Mouse (Mus musculus): ENCODE measurements at regions not wholly inside any gene's neighbourhood (a gene's known extent, or its start where the extent isn't known, plus 50 kb on each side); places are given as distances from the start of the nearest gene placed in this dataset.
A peak's percentile ranks its signal among the peaks of the same experiment; 100 is the strongest.

DNA sequence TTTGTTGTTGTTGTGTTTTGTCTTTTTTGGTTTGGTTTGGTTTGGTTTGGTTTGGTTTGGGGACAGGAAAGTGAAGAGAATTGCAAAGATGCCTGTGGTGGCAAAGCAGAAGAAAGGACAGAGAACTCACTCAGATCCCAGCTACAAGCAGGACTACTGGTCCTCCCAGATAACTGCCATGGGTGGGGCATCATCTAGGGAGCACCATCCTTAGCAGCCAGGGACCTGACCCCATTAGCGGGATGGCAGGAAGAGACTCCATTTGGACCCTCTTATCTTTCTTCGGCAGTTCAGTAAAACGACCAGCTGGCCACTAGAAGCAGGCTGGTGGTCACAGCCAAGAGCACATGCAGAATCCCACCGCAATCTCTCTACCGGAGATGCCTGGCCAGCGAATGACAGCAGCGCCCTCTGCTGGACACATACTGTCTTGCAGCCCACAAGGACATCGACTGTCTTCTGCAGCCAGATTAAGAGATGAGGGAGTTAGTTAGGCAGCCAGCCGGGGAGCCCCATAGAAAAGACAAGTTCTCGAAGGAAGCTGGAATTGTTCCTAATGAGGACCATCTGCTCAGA lies 119.8 kb downstream of the Gm9195 start:
- DNase-seq (ENCODE audit: low spot score): peak; percentile 25

- no peak for DNase-seq (ENCODE audit: low spot score)
Observed at GRCm38 (mm10) chr14:72360829-72361520, 130.7 kb downstream of the Gm9195 start.

DNA sequence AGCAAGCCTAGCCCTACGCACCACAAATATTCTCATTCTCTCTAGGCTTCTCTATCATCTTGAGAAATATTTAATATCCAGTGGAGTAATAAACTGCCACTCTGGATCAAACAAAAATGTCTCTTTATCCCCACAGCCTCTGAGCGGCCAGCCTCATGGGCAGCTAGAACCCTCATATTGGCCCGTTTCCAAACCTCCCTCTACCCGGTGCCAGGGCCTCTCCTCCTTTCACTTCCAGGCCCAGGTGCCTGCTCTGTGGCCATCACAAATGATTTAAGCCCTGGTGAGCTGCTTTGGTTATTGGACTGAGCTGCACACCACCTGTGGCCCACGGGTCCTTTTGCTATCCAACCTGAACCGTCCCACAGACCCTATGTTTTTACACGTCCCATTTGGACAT lies 131.5 kb downstream of the Gm9195 start:
- no peak for DNase-seq (ENCODE audit: low spot score)

- DNase-seq (ENCODE audit: low spot score): no peak
Observed at GRCm38 (mm10) chr14:72357915-72358314, 133.7 kb downstream of the Gm9195 start.

DNA sequence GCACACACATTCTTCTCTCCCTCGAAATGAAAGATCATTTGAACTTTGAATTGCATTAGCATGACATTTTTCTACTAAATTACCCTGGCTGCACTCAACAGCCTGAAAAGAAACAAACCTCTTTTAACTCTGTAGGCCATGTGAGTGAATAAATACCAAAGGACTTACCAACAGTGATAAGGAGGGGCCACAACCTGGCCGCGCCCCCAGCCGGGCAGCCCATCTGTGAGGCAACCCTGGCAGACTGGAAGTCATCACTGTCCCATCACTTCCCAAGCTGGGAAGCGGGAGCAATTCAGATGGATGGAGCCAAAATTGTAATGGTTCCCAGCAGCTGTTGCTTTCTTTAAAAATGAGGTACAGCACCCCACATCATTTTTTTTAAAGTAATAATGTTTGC lies 149.5 kb downstream of the Gm9195 start:
- no peak for DNase-seq (ENCODE audit: low spot score)

DNA sequence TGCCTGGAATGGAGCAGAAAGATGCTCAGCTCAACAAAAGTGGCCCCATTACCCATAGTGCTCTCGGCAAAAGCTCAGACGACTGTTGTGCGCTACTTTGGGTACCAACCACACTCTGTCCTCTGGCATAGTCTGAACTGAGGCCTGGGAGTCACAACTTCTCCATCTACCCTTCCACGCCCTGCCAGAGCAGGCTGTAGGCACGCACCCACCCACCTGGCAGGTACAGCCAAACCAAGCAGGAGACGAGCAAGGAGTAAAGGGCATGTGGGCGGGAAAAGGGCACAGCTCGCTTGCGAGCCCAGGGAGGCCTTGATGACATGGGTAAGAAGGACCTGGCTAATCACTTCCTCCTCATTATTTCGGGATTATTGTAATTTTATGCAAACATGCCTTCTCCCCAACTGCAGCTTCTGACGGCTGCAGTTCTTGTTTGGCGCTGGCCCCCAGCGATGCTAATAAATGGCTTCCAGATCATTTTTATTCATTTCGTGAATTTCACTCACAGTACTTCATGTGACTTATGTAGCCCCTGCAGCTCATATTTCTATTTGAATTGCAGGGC lies 150.0 kb downstream of the Gm9195 start:
- DNase-seq (ENCODE audit: low spot score): no peak

DNA sequence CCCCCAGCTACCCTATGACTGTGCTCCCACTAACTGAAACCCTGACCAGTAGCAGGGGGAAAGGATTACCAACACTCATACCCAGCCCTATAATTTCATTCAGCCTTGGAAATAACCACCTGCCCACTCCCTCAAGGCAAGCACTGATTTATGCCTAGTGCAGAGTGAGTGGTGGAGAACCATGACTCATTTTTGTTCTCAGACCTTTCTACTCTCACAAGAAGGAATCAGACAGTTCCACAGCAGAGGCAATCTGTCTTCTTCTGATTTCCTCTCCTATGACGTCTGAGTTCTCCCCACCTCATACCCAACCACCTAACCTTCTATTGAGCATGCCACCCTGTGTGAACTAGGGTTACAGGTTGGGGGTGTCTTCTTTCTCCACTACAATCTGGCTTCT lies 153.6 kb downstream of the Gm9195 start:
- no peak for DNase-seq (ENCODE audit: low spot score)

GRCm38 (mm10) chr14:72303856-72304255 lies 187.8 kb downstream of the Gm9195 start:
- DNase-seq (ENCODE audit: low spot score): no peak

- DNase-seq (ENCODE audit: low spot score): peak; percentile 6
Observed at GRCm38 (mm10) chr14:72300026-72300425, 191.6 kb downstream of the Gm9195 start.

- DNase-seq (ENCODE audit: low spot score): no peak
Observed at GRCm38 (mm10) chr14:72294631-72295030, 197.0 kb downstream of the Gm9195 start.

DNA sequence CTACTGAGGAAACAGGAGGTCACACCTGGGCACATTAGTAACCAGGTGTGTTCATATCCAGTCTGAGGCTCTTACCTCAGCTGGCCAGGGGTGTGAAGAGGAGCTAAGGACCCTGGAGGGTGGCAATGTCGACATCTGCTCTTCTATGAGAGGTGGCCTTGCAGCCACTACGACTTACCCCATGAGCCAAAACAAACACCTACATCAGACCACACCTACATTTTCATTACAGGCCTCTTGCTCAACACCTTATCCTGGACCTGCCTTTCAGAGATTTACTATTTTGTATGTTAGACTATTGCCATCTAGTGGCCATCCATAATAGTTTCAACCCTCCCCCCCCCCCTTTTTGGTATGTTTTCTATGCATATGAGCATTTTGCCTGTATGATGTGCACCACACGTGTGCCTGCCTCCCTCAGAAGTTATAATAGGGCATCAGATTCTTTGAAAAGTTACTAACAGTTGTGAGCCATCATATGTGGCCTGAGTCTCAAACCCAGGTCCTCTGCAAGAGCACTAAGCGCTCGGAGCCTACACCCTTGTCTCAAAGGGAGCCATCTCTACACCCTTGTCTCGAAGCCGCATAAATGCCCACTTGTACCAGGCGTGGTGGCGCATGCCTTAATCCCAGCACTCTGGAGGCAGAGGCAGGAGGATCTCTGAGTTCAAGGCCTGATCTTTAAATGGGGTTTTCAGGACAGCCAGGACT lies 197.8 kb downstream of the Gm9195 start:
- DNase-seq (ENCODE audit: low spot score): no peak

GRCm38 (mm10) chr14:72292656-72293299 lies 198.9 kb downstream of the Gm9195 start:
- no peak for DNase-seq (ENCODE audit: low spot score)

DNA sequence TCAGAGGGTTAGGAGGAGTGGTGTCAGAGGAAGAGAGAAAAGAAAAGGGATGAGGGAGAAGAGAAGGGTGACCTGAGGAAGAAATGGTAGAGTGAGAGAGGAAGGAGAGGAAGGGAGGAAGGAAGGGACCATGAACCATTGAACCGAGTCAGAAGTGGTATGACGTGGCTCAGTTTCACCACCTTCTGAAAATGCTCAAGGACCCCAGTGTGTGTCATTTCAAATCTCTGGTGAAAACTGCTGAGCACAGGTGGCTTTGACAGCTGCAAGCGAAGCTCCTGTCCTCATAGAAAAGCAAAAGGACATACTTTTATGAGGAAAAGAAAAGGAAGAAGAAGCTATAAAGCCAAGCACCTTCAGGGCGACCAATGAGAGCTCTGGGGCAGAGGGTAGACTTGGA lies 214.3 kb downstream of the Gm9195 start:
- DNase-seq (ENCODE audit: low spot score): no peak

DNA sequence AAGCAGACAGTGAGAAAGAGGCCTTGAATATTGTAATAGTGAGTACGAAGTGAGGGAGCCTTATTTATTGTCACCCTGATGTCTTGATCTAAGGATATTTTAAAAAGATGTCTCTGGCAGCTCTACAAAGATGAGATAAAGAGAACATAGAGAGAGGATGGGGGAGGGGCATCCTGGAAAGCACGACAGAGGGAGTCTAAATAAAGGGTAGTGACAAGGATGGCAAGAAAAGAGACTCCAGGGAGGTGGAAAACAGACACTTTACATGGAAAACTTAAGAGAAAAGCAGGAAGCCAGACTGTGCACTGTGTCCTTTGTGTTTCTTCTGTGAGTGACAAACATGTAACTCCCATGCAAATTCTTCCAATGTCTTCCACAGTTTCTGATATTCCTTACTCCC lies 232.4 kb downstream of the Gm9195 start:
- no peak for DNase-seq (ENCODE audit: low spot score)

GRCm38 (mm10) chr14:72241872-72242271 lies 249.8 kb downstream of the Gm9195 start:
- no peak for DNase-seq (ENCODE audit: low spot score)

GRCm38 (mm10) chr14:72240272-72240671 lies 251.4 kb downstream of the Gm9195 start:
- no peak for DNase-seq (ENCODE audit: low spot score)

DNA sequence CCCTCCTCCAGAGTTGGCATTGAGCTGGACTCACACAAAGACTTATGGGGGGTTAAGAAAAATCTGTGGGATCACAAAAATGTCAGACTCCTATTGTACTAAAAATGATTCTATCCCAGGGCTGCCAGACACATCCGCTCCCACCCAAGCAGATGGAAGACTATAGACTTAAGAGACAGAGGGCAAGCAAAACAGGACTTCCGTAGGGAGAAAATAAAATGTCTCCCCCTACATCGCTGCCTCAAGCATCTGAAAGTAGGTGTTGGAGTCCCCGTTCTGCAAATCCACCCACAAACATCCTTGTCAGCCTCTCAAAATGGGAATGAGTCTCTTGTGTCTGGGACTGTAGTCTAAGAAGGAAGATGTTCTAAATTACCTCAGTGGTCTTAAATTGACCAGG lies 253.3 kb downstream of the Gm9195 start:
- no peak for DNase-seq (ENCODE audit: low spot score)

- DNase-seq (ENCODE audit: low spot score): no peak
Observed at GRCm38 (mm10) chr14:72234234-72235075, 257.2 kb downstream of the Gm9195 start.

- no peak for DNase-seq (ENCODE audit: low spot score)
Observed at GRCm38 (mm10) chr14:72227853-72228252, 263.8 kb downstream of the Gm9195 start.

GRCm38 (mm10) chr14:72227441-72227840 lies 264.2 kb downstream of the Gm9195 start:
- no peak for DNase-seq (ENCODE audit: low spot score)

GRCm38 (mm10) chr14:72226946-72227345 lies 264.7 kb downstream of the Gm9195 start:
- no peak for DNase-seq (ENCODE audit: low spot score)
